Mouse (Mus musculus): Measurements from ENCODE around the gene Klf11.
"Not testable (repeated sequence)": the region's sequence is repeated elsewhere in the genome, so short reads cannot be mapped to it uniquely, and the experiment has no call there.

Klf11 gene

GRCm38 (mm10) chr12:24654065-24654862 is 3.2 kb downstream of the Klf11 start:
- peak; percentile 45 for DNase-seq (ENCODE audit: low spot score in 2 of 2)

- DNase-seq (ENCODE audit: low spot score in 2 of 2), result no peak
Observed at GRCm38 (mm10) chr12:24656436-24656835, 5.4 kb downstream of the Klf11 start.

GRCm38 (mm10) chr12:24658998-24659397 is 7.9 kb downstream of the Klf11 start:
- DNase-seq (ENCODE audit: low spot score in 2 of 2), result no peak

GRCm38 (mm10) chr12:24659923-24660322 is 8.8 kb downstream of the Klf11 start:
- DNase-seq (ENCODE audit: low spot score in 2 of 2), result no peak

- DNase-seq (ENCODE audit: low spot score in 2 of 2), result no peak
Observed at GRCm38 (mm10) chr12:24661100-24661499, 10.0 kb downstream of the Klf11 start.

- DNase-seq (ENCODE audit: low spot score in 2 of 2), result no peak
Observed at GRCm38 (mm10) chr12:24662131-24662530, 11.1 kb downstream of the Klf11 start.

GRCm38 (mm10) chr12:24680096-24680491 is 29.0 kb downstream of the Klf11 start:
- DNase-seq (ENCODE audit: low spot score in 2 of 2), result peak; percentile 49 to 55

GRCm38 (mm10) chr12:24680492-24681285 is 29.6 kb downstream of the Klf11 start:
- DNase-seq (ENCODE audit: low spot score in 2 of 2), result peak; percentile 67 to 71

- DNase-seq (ENCODE audit: low spot score in 2 of 2), result no peak
Observed at GRCm38 (mm10) chr12:24681286-24682023, 30.4 kb downstream of the Klf11 start, which contains the start of gene Cys1. TSS of gene Cys1 (minus strand) at chr12:24681813.

- peak; percentile 66 to 74 for DNase-seq (ENCODE audit: low spot score in 2 of 2)
Observed at GRCm38 (mm10) chr12:24682563-24682962, 31.5 kb downstream of the Klf11 start.

- no peak for DNase-seq (ENCODE audit: low spot score in 2 of 2)
Observed at GRCm38 (mm10) chr12:24683461-24683860, 32.4 kb downstream of the Klf11 start.

- DNase-seq (ENCODE audit: low spot score in 2 of 2), result no peak
Observed at GRCm38 (mm10) chr12:24686038-24686695, 35.1 kb downstream of the Klf11 start.

- DNase-seq (ENCODE audit: low spot score in 2 of 2), result no peak
Observed at GRCm38 (mm10) chr12:24686696-24687346, 35.7 kb downstream of the Klf11 start.

- no peak for DNase-seq (ENCODE audit: low spot score in 2 of 2)
Observed at GRCm38 (mm10) chr12:24690351-24690750, 39.3 kb downstream of the Klf11 start.

- DNase-seq (ENCODE audit: low spot score in 2 of 2), result peak; percentile 88 to 93
Observed at GRCm38 (mm10) chr12:24696500-24697483, 45.7 kb downstream of the Klf11 start.

- DNase-seq (ENCODE audit: low spot score in 2 of 2), result no peak
Observed at GRCm38 (mm10) chr12:24697484-24698204, 46.6 kb downstream of the Klf11 start.

- no peak for DNase-seq (ENCODE audit: low spot score in 2 of 2)
Observed at GRCm38 (mm10) chr12:24698514-24698913, 47.4 kb downstream of the Klf11 start.

- no peak for DNase-seq (ENCODE audit: low spot score in 2 of 2)
Observed at GRCm38 (mm10) chr12:24699578-24699977, 48.5 kb downstream of the Klf11 start.

- not testable (repeated sequence) for DNase-seq (ENCODE audit: low spot score in 2 of 2)
Observed at GRCm38 (mm10) chr12:24701621-24702020, 50.5 kb downstream of the Klf11 start.
